Mouse (Mus musculus): ENCODE results near the gene Pde8a. TPM values are rescaled to one million over a fixed set of nuclear protein-coding genes. Genes with fewer than 3 reads are reported as not detected.
A peak's percentile ranks its signal among the peaks of the same experiment; 100 is the strongest.

The Pde8a gene
- total RNA-seq, 2 experiments from 2014 or later, result 28.9 to 37.4 TPM

DNA sequence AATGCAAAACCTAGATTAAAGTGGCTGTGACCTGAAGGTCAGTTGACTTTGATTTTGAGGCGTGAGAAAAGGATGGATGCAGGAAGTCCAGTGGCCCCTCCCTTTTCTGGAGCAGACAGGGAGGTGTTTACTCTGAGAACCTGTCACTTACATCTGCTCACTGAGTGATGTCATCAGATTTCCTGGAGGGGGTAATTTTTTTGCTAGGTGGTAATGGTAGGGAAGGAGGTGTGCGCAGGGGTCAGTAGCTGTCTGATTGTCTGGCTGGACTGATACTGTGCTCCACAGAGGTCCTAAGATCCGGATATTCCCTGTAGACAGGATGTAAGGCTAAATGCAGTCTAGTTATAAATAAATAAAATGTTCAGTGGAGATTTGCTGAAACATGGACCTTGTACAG lies 59.5 kb downstream of the Pde8a start:
- DNase-seq, result no peak

- DNase-seq, result no peak
Measured at GRCm38 (mm10) chr7:81278966-81279365, 65.6 kb downstream of the Pde8a start.

- no peak for DNase-seq
Measured at GRCm38 (mm10) chr7:81281240-81281639, 67.8 kb downstream of the Pde8a start.

DNA sequence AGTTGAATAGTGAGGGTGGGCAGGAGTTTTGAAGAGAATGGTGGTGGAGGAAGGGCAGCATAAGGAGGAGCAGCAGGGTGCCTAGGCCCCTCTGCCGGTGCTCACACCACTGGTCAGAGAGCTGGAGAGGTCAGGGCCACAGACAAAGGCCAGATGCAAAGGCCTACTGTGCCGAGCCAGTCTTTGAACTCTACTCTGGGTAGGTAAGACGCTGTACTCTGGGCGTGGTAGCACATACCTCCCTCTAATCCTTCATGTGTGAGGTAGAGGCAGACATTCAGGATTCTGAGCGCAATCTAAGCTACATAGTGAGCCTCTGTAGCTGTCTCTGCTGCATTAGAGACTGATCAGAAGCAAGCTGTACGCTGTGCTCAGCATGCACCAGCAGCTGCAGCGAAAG lies 73.1 kb downstream of the Pde8a start:
- no peak for DNase-seq

- no peak for DNase-seq
Measured at GRCm38 (mm10) chr7:81286946-81287345, 73.5 kb downstream of the Pde8a start.

- no peak for DNase-seq
Measured at GRCm38 (mm10) chr7:81295169-81295568, 81.8 kb downstream of the Pde8a start.

DNA sequence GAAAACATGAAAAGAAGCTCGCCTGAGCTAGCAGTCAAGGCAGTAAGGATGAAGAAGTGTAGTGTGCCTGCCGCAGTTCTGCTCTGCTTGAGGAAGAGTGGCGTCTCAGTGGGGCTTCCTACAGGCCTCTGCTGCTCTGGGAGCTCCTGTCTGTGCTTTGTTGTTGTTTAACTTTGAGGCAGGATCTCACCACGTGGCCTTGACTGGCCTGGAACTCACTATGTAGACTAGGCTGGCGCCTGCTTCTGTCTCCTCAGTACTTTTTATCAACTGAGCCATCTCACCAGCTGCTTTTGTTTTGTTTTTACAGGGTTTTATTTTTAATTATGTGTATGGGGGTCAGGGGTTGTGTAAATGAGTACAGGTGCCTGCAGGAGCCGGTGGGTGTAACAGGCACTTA lies 84.8 kb downstream of the Pde8a start:
- DNase-seq, result no peak

DNA sequence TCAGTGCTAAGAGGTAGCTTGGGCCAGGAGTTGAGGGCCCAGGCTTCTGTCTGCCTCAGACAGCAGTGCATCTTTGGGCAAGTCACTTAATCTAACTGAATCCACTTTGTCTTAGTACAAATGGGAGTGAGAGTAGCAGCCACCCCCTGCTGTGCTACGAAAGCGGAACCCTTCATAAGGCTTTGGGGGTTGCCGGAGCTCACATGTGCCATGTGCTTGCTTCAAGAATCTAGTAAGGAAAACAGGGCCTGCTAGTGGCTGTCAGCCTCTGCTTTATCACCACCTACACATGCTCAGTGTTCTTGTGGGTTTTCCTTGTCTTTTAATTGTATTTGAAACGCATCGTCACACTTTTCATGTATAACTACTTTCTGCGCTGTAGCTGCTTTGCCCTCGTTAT lies 87.9 kb downstream of the Pde8a start:
- no peak for DNase-seq

DNA sequence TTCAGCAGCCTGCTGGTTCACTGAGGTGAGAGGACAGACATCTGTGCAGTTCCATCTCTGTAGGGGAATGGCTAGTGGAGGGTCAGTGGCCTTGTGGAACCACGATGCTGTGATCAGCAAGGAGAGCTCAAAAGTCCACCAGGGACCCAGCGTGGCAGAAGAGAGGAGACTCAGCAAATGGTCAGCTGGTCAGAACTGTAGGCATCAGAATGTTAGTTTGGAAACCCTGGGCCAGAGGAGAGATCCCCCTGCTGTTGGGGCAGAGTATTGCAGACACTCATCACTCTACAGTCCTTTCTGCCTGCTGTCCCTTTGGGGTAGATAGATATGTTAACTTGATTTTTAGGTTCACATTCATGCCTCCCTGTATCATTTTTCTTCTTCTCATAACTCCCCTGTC lies 90.3 kb downstream of the Pde8a start:
- DNase-seq, result peak; percentile 24 to 42

GRCm38 (mm10) chr7:81304100-81304499 lies 90.7 kb downstream of the Pde8a start:
- no peak for DNase-seq

DNA sequence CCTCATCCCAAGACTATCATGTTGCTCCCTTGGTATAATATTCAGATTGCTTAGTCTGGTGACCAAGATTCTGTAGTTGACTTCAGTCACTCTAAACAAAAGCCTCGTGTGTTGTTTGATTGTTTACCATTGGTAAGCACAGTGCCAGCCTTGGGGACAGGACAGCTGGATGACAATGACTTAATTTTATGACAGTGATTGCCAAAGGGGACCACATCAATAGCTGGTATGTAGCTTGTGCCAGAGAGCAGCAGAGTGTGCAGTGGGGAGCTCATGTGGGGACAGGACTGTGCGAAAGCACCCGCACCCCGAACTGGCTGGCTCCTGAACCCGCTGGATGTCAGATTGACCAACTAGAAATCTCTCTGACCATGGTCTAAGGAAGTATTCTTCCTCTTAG lies 91.3 kb downstream of the Pde8a start:
- DNase-seq, result no peak

GRCm38 (mm10) chr7:81307735-81308134 lies 94.3 kb downstream of the Pde8a start:
- DNase-seq, result no peak

- DNase-seq, result no peak
Measured at GRCm38 (mm10) chr7:81309247-81309646, 95.9 kb downstream of the Pde8a start.

DNA sequence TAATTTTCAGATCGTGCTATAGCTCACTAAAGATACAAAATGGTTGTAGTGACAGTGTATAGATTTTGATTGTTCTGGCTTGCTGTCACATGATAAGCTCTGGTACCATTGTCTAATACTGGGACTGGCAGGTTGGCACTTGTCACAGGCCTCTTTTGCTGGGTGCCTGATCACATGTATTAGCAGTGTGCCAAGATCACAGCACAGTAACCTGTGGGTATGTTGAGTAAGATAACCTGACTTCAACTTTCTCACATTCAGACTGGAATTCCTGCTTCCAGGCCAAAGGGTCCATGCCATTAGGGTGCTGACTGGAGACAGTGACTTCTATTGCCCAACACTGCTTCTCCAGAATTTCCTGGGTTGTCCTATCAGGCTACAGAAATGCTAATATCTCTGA lies 97.7 kb downstream of the Pde8a start:
- no peak for DNase-seq

GRCm38 (mm10) chr7:81311581-81311980 lies 98.2 kb downstream of the Pde8a start:
- DNase-seq, result no peak

DNA sequence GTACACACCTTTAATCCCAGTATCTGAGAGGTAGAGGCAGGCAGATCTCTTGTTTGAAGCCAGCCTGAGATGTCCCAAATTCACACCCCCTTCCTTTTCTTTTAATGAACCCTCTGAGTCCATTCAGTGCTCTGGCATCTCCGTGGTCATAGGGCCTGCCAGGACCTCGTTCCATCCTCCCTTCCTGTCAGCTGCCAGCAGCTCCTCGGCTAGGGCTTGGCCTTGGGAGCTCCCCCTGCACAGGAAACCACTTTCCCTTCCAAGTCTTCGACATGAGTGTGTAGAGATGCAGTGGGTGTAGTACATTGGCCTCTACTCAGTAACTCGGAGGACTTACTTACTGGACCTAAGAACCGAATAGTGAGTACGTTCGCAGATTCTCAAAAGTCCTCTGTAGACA lies 102.2 kb downstream of the Pde8a start:
- peak; percentile 44 to 49 for DNase-seq

- DNase-seq, result peak in 1 of 2 experiments; percentile 34
Measured at GRCm38 (mm10) chr7:81319749-81320148, 106.4 kb downstream of the Pde8a start.

DNA sequence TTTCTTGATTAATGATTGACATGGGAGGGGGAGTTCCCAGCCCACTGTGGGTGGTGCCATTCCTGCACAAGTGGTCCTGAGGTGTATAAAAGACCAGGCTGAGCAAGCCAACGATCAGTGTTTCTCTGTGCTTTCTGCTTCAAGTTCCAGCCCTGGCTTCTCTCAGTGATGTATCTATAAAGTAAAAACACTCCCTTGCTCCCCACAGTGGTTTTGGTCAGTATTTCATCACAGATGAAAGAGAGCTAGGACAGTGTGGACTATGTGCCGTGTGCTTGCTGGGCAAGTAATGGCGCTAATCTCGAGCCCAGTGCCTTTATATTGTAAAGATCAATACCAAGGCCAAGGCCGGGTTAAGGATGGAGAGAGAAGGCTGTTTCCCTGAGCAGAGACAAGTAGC lies 108.4 kb downstream of the Pde8a start:
- DNase-seq, result no peak

DNA sequence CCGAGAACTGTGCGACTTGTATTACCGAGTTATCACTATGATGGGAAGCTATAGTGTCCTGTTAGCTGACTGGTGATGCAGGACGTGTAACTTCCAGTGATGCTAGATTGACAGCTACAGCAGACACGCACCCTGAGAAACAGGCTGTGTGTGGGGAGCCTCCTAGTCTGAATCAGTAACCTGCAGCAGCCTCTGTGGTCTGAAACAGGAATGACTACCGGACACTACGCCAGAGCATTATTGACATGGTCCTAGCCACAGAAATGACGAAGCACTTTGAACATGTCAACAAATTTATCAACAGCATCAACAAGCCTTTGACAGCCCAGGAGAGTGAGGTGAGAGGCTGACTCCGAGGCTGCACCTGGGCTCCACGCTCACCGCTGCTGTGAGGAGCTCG lies 112.6 kb downstream of the Pde8a start:
- DNase-seq, result no peak

GRCm38 (mm10) chr7:81326859-81327258 lies 113.5 kb downstream of the Pde8a start:
- no peak for DNase-seq

DNA sequence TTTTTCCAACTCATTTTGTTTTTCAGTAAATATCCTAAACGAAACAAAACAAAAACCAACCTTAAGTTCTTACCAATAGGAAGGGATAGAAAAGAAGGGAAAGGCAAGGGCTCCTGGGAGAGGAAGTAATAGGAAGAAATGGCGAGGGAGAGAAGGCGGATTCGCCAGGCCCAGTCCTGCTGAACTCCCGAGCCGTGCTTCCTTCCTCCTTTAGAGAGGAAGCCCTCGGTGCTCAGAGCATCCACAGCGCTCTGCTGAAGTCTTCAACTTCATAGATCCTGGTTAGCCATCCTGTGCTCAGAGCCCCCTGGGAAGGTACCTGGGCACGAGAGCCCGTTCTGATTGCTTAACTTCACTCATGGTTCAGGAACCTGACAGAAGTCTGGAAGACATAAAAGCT lies 114.3 kb downstream of the Pde8a start:
- DNase-seq, result no peak

GRCm38 (mm10) chr7:81330767-81331166 lies 117.4 kb downstream of the Pde8a start:
- no peak for DNase-seq

GRCm38 (mm10) chr7:81331851-81332250 lies 118.5 kb downstream of the Pde8a start:
- DNase-seq, result no peak

DNA sequence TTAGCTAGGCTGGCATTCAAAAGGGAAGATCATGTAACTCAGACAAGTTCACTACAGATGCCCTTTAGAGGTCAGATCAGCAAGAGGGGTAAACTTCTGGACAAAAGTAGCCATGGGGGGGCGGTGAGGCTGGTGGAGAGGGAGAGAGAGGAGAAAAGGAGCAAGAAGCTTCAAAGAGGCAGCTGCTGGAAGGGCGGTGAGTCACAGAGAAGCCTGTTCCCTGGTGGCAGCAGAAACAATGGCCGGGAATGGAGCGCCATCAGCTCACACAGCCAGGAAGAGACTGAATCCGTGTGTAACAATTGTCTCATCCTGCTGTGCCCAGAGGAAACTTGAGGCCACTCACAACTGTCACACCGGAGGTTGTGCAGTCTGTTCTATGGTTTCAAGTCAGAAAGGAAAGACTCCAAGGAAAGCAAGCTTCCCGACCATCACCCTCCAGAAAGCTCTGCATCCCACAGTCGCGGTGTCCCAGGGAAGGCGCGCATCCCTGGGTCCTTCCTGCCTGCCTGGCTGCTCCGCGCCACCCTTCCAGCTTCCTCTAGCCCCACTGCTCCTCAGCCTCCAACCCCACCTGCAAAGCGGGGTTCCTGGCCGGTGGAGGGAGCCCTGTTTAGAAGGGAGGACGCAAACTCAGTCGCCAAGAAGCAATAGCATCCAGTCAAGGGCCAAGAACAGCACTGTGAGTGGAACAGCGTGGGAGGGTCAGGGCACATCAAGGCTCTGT lies 122.5 kb downstream of the Pde8a start:
- DNase-seq, result peak; percentile 46 to 67

DNA sequence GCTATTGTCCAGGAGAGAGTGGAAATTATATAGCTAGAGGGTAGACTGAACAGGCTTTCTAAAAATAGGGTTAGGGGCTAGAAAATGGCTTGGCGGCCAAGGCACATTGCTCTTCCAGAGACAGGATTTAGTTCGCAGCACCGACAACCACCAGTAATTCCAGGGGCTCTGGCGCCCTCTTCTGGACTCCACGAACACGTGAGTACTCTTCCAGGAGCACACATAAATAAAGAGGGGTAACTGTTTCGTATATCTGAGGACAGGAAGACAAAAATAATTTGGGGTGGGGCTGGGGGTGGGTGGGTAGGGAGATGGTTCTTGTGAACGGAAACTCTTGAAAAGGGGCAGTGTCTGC lies 123.0 kb downstream of the Pde8a start:
- peak; percentile 56 to 78 for DNase-seq

All from adrenal gland, postnatal 36 days (tissue).